Mouse (Mus musculus) stomach, embryonic 16.5 days (tissue): Measurements from ENCODE around the gene Retreg3. TPM values are rescaled to one million over a fixed set of nuclear protein-coding genes. Genes with fewer than 3 reads are reported as not detected.

Experiments used
- ATAC-seq: fragments of 200-750 bp; cut with Nextera tagmentation; 2 replicates; pipeline ENCODE4 v1.8.0; 2017; ENCODE audit warnings: moderate number of reproducible peaks, moderate TSS enrichment; ENCODE audit not compliant: insufficient read depth, low FRiP score
- H3K27ac ChIP-seq: fragments of 300-500 bp; sonication (generic); 2 replicates; pipeline ENCODE4 v1.5.1; 2014; ENCODE audit warnings: low read length
- H3K27me3 ChIP-seq: fragments of 300-500 bp; sonication (generic); 2 replicates; pipeline ENCODE4 v1.6.1; 2014; ENCODE audit warnings: low read length, control low read depth, mixed read lengths; ENCODE audit not compliant: control insufficient read depth, insufficient read depth
- H3K36me3 ChIP-seq: fragments of 300-500 bp; sonication (generic); 2 replicates; pipeline ENCODE4 v1.6.1; 2014; ENCODE audit warnings: low read length; ENCODE audit not compliant: control insufficient read depth, insufficient read depth
- H3K4me1 ChIP-seq: fragments of 300-500 bp; sonication (generic); 2 replicates; pipeline ENCODE4 v1.6.1; 2014; ENCODE audit warnings: low read length, control low read depth, mixed read lengths; ENCODE audit not compliant: control insufficient read depth, insufficient read depth
- H3K4me2 ChIP-seq: fragments of 300-500 bp; sonication (generic); 2 replicates; pipeline ENCODE4 v1.6.1; 2014; ENCODE audit warnings: low read depth, low read length, mixed read lengths
- H3K4me3 ChIP-seq: fragments of 300-500 bp; sonication (generic); replicated peaks from 2 replicates; pipeline ENCODE4 v1.5.1; 2014; ENCODE audit warnings: mild to moderate bottlenecking, low read length
- H3K9ac ChIP-seq: fragments of 300-500 bp; sonication (generic); 2 replicates; pipeline ENCODE4 v1.6.1; 2014; ENCODE audit warnings: low read length
- H3K9me3 ChIP-seq: fragments of 300-500 bp; sonication (generic); replicated peaks from 2 replicates; pipeline ENCODE4 v1.6.1; 2016; ENCODE audit warnings: low read length, control low read depth; ENCODE audit not compliant: control insufficient read depth
- WGBS: fragments of 180-500 bp; shearing (Covaris S2); extraction: QIAGEN DNeasy Blood & Tissue Kit; methylation state at CpG from one replicate; pipeline ENCODE4 v1.1.7; 2014; 5-methylcytosine and 5-hydroxymethylcytosine counted together
- polyA plus RNA-seq: library from polyadenylated mRNA; unstranded; fragments of >200 nt; fragmentation: Nextera tagmentation; extraction: Ambion mirVana; gene quantifications from 2 replicates; pipeline ENCODE4 v1.2.1, GENCODE M21; 2015

Gene Retreg3
- polyA plus RNA-seq, 1 experiment from 2014 or later, result 18.7 TPM

DNA sequence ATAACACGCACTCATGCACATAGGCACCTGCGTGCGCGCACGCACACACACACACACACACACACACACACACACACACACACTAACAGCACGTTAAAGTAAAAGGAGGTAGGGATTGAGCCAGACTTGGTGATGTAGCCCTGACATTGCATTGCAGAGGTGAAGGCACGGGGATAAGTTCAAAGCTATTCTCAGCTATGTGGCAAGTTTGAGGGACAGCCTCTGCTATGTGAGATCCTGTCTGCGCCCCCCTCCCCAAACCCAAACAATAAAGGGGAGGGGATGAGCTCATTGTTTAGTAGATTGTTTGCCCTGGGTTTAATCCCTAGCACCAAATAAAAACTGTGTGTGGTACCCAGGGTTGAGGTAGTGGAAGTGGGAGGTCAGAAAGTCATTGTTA, 21.4 kb upstream of the Retreg3 start:
- no peak for ATAC-seq
- H3K4me1 ChIP-seq, result peaks cover 12% of the 10 kb centered on the region
- no peak overlapping the region for H3K4me3 ChIP-seq
- no peak overlapping the region for H3K4me2 ChIP-seq
- no peaks in the 10 kb centered on the region for H3K27me3 ChIP-seq
- WGBS, result 83% methylated on average over 8 of the region's 8 CpGs
- no peak overlapping the region for H3K27ac ChIP-seq
- no peaks in the 10 kb centered on the region for H3K36me3 ChIP-seq
- no peak overlapping the region for H3K9ac ChIP-seq
- no peaks in the 10 kb centered on the region for H3K9me3 ChIP-seq

DNA sequence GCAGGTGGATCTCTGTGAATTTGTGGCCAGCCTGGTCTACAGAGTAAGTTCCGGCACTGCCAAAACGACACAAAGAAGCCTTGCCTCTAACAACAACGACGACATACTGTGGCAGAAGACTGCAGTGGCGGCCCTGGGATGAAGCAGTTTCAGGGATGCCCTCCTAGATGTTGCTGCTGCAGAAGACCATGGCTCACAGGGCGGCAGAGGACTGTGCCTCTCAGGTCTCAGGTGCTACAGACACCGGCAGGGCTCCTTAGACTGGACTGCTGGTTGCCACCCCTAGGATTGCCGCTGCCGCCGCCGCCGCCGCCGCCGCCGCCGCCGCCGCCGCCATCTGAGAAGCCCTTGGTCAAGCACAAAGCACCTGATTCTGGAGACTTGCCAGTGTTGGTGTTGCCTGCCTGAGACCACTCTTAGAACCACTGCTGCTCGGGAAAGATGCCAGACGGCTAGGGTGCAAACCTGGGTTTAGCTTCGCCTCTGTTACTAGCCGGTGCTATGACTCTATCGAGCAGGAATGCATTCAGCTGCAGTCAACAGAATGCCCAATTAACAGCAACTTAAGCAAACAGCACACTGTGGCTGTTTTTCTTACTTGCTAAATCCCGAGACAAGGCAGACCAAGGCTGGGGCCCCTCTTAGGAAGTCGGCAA, 20.6 kb upstream of the Retreg3 start:
- Histone ChIP-seq H3K9ac (peak overlapping the region; percentile 44), H3K4me2 (peak overlapping the region; percentile 56), H3K27me3 (no peaks in the 10 kb centered on the region), H3K27ac (peak overlapping the region; percentile 47), H3K9me3 (no peaks in the 10 kb centered on the region), H3K36me3 (no peaks in the 10 kb centered on the region), H3K4me3 (peak overlapping the region; percentile 33), H3K4me1 (peaks cover 12% of the 10 kb centered on the region)
- no peak for ATAC-seq
- WGBS, result 33% methylated on average over 27 of the region's 27 CpGs

DNA sequence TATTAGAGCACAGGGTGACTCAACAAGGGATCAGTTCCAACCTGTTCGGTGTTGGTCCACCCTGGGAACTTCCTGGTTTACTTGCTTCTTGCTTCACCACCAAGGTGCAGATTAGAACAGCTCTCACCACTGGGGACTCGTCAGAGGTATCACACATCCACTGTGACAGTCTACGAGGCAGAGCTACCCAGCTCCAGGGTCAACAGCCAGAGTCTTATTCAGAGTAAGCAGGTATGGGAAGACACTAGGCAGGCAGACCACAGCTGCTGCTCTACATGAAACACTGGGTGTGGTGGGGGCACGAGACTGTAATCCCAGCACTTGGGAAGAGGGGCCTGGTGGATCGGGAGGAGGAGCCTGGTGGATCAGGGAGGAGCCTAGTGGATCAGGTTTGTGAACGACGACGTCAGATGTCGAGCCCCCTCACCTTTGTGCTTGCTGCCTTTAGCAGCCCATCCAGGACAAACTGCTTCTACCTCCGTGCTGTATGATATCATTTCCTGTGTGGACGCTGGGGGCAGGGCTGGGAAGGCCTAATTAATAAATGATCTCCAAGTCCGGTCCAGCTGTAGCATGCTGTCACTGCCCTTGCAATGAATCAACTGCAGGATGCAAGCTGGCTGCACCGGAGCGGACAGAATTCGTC, 19.0 kb upstream of the Retreg3 start:
- Histone ChIP-seq H3K27ac (peak overlapping the region; percentile 85), H3K4me3 (peak overlapping the region; percentile 12), H3K36me3 (no peaks in the 10 kb centered on the region), H3K9me3 (no peaks in the 10 kb centered on the region), H3K27me3 (no peaks in the 10 kb centered on the region), H3K4me1 (peaks cover 11% of the 10 kb centered on the region), H3K9ac (peak overlapping the region; percentile 13; the same call in 1 of the 2 replicates), H3K4me2 (peak overlapping the region; percentile 38)
- peak; percentile 59; the same call in 1 of the 2 replicates for ATAC-seq
- WGBS, result 12% methylated on average over 15 of the region's 15 CpGs

DNA sequence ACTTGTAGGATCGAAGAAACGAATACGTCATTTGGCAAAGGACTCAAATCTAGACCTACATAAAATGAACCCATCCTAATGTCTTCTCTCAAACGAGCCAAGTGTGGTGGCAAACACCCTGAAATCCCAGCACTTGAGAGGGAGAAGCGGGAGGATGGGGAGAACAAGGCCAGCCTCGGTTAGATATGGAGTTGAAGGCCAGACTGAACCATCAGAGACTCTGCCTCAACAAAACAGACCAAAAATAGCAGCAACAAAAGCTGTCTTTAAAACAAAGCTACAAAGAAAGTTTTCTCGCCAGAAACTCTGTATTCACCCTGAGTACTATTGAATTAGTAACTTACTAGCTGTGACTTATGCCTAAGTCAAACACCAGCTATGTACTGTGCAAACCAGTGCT, 17.3 kb upstream of the Retreg3 start:
- WGBS, result 75% methylated on average over 7 of the region's 7 CpGs

GRCm38 (mm10) chr11:101134217-101134865, 14.6 kb upstream of the Retreg3 start:
- H3K4me1 ChIP-seq, result peaks cover 4% of the 10 kb centered on the region; the same call in 1 of the 2 replicates
- no peaks in the 10 kb centered on the region for H3K9me3 ChIP-seq
- no peak overlapping the region for H3K9ac ChIP-seq
- H3K4me2 ChIP-seq, result no peak overlapping the region
- no peaks in the 10 kb centered on the region for H3K27me3 ChIP-seq
- ATAC-seq, result no peak
- no peak overlapping the region for H3K27ac ChIP-seq
- no peaks in the 10 kb centered on the region for H3K36me3 ChIP-seq
- WGBS, result 78% methylated on average over 13 of the region's 13 CpGs
- H3K4me3 ChIP-seq, result no peak overlapping the region

More for the DNA sequence above, 17.3 kb upstream of the Retreg3 start:
- H3K27ac ChIP-seq, result peak overlapping the region; percentile 63; the same call in 1 of the 2 replicates
- H3K36me3 ChIP-seq, result no peaks in the 10 kb centered on the region
- no peaks in the 10 kb centered on the region for H3K9me3 ChIP-seq
- H3K4me1 ChIP-seq, result peaks cover 8% of the 10 kb centered on the region
- no peak overlapping the region for H3K9ac ChIP-seq
- ATAC-seq, result no peak
- H3K27me3 ChIP-seq, result no peaks in the 10 kb centered on the region
- H3K4me3 ChIP-seq, result no peak overlapping the region
- H3K4me2 ChIP-seq, result no peak overlapping the region

- Histone ChIP-seq H3K4me1 (peaks cover 4% of the 10 kb centered on the region; the same call in 1 of the 2 replicates), H3K27ac (no peak overlapping the region), H3K36me3 (no peaks in the 10 kb centered on the region), H3K4me3 (no peak overlapping the region), H3K9ac (no peak overlapping the region), H3K4me2 (no peak overlapping the region), H3K9me3 (no peaks in the 10 kb centered on the region), H3K27me3 (no peaks in the 10 kb centered on the region)
- no peak for ATAC-seq
- WGBS, result 50% methylated on average over 12 of the region's 12 CpGs
Measured at GRCm38 (mm10) chr11:101133037-101133436, 13.3 kb upstream of the Retreg3 start.

DNA sequence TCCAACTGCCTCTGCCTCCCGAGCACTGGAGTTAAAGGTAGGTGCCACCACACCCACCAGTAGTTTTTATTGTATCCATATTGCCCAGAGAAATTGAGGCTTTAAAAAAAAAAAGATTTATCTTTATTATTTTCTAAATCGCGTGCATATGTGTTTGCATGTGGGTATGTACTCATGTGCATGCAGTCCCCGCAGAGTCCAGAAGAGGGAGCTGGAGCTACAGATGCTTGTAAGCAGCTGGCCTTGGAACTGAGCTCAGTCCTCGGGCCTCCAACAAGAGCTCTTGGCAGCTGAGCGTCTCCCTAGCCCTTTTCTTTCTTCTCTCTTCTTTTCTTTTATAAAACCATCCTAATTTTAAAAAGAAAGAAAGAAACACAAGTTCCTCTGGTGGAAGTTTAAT, 12.0 kb upstream of the Retreg3 start:
- H3K27me3 ChIP-seq, result no peaks in the 10 kb centered on the region
- no peak overlapping the region for H3K4me3 ChIP-seq
- H3K4me2 ChIP-seq, result no peak overlapping the region
- H3K27ac ChIP-seq, result no peak overlapping the region
- no peak overlapping the region for H3K9ac ChIP-seq
- no peak for ATAC-seq
- H3K4me1 ChIP-seq, result peaks cover 4% of the 10 kb centered on the region; the same call in 1 of the 2 replicates
- peaks cover 3% of the 10 kb centered on the region; the same call in 1 of the 2 replicates for H3K36me3 ChIP-seq
- 85% methylated on average over 6 of the region's 6 CpGs for WGBS
- H3K9me3 ChIP-seq, result 0 out of 2 replicates have a peak, but pooled peaks cover 2% of the 10 kb centered on the region

- H3K4me1 ChIP-seq, result peaks cover 4% of the 10 kb centered on the region; the same call in 1 of the 2 replicates
- H3K4me3 ChIP-seq, result no peak overlapping the region
- no peak overlapping the region for H3K9ac ChIP-seq
- H3K9me3 ChIP-seq, result 0 out of 2 replicates have a peak, but pooled peaks cover 3% of the 10 kb centered on the region
- no peak for ATAC-seq
- H3K27ac ChIP-seq, result no peak overlapping the region
- H3K36me3 ChIP-seq, result peaks cover 7% of the 10 kb centered on the region; the same call in 1 of the 2 replicates
- H3K4me2 ChIP-seq, result no peak overlapping the region
- no peaks in the 10 kb centered on the region for H3K27me3 ChIP-seq
- WGBS, result 80% methylated on average over 2 of the region's 2 CpGs
Measured at GRCm38 (mm10) chr11:101131187-101131586, 11.5 kb upstream of the Retreg3 start.
